Mouse (Mus musculus): ENCODE results near the gene Pvr.

The Pvr gene

DNA sequence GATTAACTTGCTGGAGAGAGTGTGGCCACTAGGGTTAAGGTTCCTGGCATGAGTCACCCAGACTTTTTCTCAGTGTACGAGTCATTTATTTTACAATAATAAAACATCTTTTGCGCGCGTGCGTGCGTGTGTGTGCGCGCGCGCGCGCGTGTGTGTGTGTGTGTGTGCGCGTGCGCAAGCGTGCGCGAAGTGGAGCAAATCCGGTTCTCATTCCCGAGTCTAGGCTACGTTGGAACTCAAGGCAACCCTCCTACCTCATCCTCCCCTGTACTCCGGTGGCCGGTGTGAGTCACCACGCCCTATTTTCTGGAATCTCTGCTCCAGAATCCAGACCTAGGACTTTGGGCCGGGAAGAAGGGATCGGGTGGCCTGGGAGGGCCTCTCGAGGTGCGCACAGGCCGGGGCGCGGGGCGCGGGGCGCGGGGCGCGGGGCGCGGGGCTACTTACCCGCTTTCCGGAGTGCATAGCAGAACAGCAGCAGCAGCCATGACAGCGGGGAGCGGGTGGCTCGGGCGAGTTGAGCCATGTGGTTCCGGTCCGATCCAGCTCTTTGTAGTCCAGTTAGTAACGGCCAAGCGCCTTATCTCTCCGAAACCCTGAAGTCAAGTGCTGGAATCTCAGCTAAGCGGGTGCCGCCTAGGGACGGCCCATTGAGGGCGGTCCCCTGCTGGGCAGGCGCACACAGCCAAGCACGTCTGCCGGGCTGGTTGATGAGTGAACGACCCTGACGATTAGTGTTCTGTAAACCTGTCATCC is at the start of gene Pvr:
TSS of gene Pvr (minus strand) at position 655 of the 756 bp plus-strand sequence.
- in situ Hi-C loops (cut with MboI; ENCODE audit: unreplicated experiment in 2 of 2): no loop called here

DNA sequence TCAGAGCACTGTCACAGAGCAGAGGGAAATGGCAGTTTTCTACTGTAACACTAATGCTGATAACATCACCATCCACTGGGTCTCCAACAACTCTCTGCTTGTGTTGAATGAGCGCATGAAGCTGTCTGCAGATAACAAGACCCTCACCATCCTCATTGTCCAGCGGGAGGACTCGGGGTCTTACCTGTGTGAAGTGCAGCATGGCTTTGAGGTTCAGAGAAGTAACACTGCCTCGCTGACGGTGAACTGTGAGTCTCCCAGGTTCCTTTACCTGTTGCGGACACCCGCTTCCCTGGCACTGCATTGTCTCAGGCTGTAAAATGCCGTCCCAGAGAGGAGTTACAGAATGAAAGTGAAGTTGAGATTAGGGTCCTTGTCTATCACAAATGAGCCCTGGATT is 49.2 kb upstream of the Pvr start:
- in situ Hi-C loops (cut with MboI; ENCODE audit: unreplicated experiment in 2 of 2): no loop called here

DNA sequence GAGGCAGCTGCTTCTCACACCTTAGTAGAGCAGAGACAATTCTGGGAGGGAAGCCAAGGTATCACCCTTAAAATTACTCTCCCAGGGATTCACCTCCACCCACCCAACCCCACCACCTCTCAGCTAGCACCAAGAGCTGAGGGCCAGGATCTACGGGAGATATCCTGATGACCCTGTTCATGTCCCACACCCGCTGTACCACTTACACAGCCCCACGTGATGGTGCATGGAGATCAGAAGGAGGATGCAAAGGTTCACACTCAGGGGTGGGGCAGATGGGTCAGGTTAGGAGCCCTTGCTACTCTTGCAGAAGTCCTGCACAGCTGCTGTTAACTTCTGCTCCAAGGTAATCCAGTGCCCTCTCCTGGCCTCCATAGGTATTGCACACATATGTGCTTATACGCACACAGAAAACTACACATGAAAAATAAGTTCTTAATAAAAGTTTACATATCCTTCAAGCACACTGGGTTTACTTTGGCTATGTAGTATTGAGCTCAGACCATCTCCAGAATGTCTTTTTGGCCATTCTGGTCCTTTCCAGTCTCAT is 48.7 kb upstream of the Pvr start:
- in situ Hi-C loops (cut with MboI; ENCODE audit: unreplicated experiment in 2 of 2): loop anchor here in 1 of 2 experiments (10.0 kb wide), 1 partner anchor 175 kb away; the partner anchor contains the start of gene Cblc

DNA sequence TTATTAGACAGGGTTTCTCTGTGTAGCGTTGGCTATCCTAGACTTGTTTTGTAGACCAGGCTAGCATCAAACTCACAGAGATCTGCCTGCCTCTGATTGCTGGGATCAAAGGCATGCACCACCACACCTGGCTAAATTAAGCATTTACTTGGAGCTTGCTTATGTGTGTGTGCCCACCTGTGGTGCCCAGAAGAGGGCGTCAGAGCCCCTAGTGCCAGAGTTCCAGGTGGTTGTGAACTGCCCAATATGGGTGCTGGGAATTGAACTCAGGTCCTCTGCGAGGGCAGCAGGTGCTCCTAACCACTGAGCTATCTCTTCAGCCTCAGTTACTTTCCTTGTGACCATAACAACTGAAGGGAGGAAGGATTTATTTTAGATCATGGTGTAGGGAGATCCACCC is 48.1 kb upstream of the Pvr start:
- in situ Hi-C loops (cut with MboI; ENCODE audit: unreplicated experiment in 2 of 2): loop anchor here in 1 of 2 experiments (10.0 kb wide), 1 partner anchor 174 kb away; the partner anchor contains the start of gene Cblc

DNA sequence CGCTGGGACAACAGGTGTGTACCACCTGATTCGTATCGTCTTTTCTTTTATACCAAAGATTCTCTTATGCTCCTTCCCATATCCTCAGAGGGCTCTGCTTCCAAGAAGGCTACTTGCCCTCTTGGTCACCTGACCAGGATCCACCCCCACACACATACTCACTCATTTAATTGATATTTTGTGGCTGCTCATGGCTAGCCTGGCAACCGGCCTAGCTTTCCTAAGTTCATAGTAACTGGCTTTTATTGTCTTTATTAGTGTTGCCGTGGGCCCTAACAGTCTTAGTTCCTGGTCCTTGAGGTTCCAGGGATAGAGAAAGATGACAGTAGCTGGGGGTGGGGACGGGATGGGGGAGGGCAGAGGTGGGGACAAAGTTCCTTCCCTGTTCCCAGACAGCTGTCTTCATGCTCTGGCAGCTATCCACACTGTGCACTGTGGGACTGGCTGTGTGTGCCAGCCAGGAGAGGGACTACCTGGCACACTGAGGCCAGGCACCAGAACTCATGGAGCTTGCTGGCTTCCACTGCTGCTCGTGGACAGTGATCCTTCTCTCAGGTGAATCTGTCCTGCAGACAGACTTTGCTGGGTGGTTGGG is 44.1 kb upstream of the Pvr start, which contains the start of gene Ceacam20:
TSS of gene Ceacam20 (plus strand) at position 428 of the 595 bp plus-strand sequence.
- in situ Hi-C loops (cut with MboI; ENCODE audit: unreplicated experiment in 2 of 2): loop anchor here in 1 of 2 experiments (10.0 kb wide), 1 partner anchor 170 kb away; the partner anchor contains the start of gene Cblc

DNA sequence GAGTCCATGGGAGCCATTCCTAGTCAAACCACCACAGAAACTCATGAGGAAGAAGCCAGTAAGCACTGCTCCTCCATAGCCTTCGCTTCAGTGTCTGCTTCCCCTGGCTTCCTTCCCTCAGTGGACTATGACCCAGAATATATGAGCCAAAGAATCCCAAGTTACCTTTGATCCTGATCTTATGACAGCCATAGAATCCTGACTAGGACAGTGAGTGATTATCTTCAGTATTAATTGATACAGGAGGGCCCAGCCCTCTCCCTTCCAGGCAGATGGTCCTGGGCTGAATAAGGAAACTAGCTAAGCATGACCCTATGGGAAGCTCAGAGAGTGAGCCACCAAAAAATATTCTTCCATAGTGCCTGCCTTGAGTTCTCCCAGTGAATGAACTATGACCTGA is 41.5 kb upstream of the Pvr start:
- in situ Hi-C loops (cut with MboI; ENCODE audit: unreplicated experiment in 2 of 2): loop anchor here in 1 of 2 experiments (10.0 kb wide), 1 partner anchor 168 kb away; the partner anchor contains the start of gene Cblc

DNA sequence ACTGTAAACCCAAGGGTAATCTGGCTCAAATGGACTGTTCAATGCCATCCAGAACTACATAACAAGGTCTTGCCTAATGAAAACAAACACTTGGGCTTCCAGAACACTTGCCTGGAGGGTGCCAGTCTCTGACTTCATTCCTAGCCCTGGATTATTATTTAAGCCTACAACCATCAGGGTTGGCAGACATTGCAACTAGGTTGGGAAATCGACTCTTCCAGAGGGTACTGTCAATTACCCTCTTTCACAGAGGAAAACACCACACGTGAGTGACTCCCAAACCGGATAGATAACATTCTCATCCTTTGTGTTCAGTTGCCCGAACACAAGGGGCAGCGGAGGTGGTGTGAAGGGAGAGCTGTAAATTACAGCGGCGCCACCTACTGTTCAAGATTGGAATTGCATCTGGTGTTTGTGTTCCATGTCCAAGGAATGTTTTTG is 35.4 kb upstream of the Pvr start:
- in situ Hi-C loops (cut with MboI; ENCODE audit: unreplicated experiment in 2 of 2): loop anchor here (5.0 to 10.0 kb wide), 2 partner anchors 44 to 162 kb away; partner anchors contain the start of gene Cblc (in 1 of the 2)

DNA sequence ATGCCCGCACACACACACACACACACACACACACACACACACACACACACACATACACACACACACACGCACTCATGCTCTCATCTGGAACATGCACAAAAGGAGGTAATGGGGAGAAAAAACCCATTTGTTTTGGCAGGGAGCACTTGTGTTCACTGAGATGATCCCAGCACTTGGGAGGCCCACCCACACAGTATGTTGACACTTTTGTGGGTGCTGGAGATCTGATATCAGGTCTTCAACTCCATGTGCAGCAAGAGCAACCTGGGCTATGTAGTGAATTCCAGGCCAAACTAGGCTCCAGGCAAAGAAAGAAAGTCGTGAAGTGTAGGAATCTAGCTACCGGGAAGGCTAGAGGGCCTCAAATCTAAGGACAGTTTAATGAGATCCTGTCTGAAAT is 34.9 kb upstream of the Pvr start:
- in situ Hi-C loops (cut with MboI; ENCODE audit: unreplicated experiment in 2 of 2): loop anchor here (5.0 to 10.0 kb wide), 2 partner anchors 44 to 161 kb away; partner anchors contain the start of gene Cblc (in 1 of the 2)

DNA sequence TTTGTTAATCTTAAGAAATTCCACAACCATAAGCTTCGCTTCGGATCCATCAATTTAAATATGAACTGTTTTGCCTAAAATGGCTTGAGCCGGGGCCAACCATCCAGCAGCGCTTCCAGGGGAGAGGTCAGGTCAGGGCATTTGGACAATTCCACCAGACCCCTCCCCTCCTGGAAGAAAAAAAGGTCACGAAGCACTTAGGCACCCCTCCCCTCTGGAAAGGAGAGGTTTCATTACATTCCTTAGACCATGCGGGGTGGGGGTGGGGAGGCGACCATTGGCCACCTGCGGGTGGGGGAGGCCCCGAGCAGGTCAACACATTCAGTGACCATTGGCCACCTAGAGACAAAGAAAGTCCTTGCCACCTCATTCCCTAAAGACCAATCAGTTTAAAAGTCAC is 32.1 kb upstream of the Pvr start:
- in situ Hi-C loops (cut with MboI; ENCODE audit: unreplicated experiment in 2 of 2): loop anchor here in 1 of 2 experiments (10.0 kb wide), 1 partner anchor 158 kb away; the partner anchor contains the start of gene Cblc

DNA sequence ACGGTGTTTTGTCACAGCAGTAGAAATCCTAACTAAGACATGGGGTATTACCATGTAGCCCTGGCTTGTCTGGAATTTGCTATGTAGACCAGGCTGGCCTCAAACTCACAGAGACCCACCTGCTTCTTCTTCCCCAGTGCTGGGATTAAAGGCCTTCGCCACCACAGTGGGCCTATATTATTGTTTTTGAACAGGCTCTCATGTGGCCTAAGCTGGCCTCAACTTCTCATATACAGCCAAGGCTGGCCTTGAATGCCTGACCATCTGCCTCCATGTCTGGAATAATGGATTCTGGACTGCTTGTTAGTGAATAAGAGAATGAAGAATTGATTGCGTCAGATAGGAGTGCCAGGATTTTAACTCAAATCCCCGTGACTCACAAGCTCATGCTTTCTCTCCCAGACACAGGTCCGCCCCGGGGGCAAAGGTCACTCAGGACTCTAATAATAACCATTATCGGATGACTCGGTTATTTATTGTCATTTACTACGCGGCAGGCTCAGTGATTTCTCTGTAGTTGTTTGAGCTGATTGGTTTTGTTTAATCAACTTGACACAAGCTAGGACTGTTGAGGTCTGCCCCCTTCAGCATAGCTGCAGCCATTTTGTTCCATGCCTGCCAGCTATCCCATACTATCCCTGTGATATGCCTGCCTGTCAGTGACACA is 31.5 kb upstream of the Pvr start:
- in situ Hi-C loops (cut with MboI; ENCODE audit: unreplicated experiment in 2 of 2): loop anchor here in 1 of 2 experiments (10.0 kb wide), 1 partner anchor 158 kb away; the partner anchor contains the start of gene Cblc

DNA sequence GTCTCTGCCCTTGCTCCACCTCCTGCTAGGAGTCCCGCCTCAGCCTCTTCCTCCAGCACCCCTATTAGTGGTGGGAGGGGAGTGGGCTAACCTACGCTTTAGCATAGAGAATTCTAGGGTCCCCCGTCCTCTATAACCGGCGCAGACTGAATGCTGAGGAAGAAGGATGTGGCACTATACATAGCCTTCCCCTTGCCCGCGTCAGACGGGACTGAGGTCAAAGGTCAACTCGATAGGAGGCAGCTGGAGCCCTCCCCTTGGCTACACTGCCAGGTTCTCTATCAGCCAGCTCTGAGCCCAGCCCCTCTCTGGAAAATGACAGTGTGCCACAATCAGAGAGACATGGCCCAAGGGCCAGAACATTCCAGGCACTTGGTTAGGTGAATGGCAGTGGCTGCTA is 29.6 kb upstream of the Pvr start, which contains the start of gene Igsf23:
TSS of gene Igsf23 (minus strand) at position 168 of the 400 bp plus-strand sequence.
- in situ Hi-C loops (cut with MboI; ENCODE audit: unreplicated experiment in 2 of 2): loop anchor here in 1 of 2 experiments (10.0 kb wide), 1 partner anchor 156 kb away; the partner anchor contains the start of gene Cblc

DNA sequence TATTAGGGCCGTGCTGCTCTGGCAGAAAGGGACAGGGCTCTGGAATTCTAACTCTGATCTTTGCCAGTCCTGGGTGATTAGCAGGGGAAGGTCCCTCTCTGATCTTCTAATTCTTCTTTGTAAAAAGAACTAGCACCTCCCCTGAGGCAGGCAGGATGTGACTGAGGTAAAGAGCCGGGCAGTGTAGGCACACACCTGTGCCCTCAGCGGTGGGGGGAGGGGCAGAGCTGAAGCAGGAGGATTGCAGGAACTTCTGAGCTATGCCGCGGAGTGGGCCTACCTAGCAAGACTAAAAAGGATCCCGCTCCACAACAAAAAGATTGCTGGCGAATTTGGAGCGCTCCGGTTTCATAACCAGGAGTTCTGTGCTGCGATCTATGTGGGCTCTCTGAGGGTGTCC is 29.0 kb upstream of the Pvr start:
- in situ Hi-C loops (cut with MboI; ENCODE audit: unreplicated experiment in 2 of 2): loop anchor here in 1 of 2 experiments (10.0 kb wide), 1 partner anchor 155 kb away; the partner anchor contains the start of gene Cblc

DNA sequence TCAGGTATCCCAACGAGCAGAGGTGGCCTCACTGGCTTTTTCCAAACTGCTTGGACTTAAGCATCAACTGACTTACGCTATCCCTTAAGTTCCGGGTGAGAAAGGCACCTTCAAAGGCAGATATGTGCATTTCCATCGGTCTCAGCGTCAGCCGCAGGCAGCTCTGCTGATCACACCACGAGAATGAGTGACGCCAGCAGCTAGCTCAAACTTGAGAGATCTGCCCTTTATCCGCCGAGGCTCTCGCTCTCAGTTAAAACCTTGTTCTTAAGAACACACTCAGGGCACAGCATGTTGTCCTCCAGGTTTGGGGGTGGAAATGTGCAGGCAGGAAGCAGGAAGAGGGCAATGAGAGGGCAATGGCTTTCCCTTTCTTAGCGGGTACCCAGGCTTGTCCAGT is 28.0 kb upstream of the Pvr start:
- in situ Hi-C loops (cut with MboI; ENCODE audit: unreplicated experiment in 2 of 2): no loop called here

DNA sequence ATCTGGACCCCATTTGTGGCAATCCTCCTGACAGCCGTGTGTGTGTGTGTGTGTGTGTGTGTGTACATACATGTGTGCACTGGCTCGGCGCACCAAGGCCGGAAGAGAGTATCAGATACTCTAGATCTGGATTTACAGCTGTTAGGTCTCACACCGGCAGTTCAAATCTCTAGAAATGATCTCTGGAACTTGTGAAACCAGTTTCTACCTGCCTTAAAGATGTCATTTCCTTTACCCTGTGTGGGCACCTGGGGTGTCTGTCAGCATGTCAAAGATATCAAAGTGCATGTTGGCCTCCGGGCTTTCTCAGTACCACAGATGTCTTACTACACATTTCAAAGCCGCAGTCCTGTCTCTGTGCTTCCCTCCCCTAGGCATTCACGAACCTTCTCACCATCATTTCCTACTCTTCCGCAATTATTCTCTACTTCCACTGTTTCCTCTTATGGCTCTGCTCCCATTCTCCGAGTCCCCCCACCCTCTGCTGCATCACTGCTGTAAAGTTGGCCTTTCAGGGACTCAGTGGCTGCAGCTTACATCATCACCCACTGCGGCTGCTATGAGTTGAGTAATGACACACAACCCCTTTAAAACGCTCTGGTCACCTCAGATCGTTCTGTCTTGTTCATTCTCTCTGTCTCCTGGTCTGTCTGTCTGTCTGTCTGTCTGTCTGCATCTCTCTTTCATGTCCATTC is 25.0 kb upstream of the Pvr start:
- in situ Hi-C loops (cut with MboI; ENCODE audit: unreplicated experiment in 2 of 2): no loop called here

DNA sequence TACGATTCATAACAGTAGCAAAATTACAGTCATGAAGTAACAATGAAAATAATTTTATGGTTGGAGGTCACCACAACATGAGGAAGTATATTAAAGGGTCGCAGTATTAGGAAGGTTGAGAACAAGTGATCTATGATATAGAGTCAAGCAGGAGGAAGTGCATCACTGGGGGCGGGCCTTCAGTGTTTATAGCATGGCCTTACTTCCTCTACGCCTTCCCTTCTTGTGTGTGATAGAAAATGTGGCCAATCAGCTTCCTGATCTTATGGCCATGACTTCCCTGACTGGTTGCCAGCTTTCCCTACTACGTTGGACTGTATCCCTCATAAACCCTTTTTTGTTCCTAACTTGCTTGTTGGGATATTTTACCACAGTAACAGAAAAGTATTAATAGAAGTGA is 24.2 kb upstream of the Pvr start:
- in situ Hi-C loops (cut with MboI; ENCODE audit: unreplicated experiment in 2 of 2): no loop called here

DNA sequence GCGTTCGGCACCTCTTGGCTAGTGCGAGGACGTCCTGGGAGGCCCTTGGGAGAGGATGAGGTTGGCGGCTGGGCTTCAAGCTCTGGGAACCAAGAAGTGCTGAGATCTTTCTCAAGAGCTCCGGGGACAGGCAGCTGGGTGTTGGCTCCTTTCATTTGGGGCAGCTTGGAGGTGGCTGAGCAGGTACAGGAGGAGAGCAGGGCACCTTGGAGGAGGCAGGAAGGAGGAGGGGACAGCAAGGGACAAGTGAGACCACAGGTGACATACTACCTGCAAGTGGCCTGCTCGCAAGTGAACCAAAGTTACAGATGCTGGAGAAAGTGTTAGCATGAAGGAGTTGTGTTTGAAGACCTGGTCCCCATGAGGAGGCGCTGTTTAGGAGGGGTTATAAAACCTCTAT is 23.7 kb upstream of the Pvr start:
- in situ Hi-C loops (cut with MboI; ENCODE audit: unreplicated experiment in 2 of 2): no loop called here

DNA sequence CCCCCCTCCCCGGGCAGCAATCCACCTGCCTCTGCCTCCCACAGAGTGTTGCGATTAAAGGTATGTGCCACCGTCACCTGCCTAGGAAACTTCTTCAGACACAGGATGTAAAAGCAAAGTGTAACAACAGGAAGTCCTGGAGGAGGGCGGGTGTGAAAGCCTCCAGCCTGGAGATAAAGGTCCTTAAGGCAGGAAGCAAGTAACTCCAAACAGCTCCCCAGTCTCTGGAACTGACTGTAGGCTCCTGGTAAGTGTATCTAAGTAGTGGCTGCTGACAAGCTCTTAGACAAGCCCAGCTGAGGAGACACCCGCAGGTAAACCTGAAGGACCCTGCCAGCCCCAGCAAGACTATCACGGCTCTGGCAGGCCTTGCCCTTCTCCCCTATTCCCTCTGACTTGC is 19.3 kb upstream of the Pvr start:
- in situ Hi-C loops (cut with MboI; ENCODE audit: unreplicated experiment in 2 of 2): no loop called here

DNA sequence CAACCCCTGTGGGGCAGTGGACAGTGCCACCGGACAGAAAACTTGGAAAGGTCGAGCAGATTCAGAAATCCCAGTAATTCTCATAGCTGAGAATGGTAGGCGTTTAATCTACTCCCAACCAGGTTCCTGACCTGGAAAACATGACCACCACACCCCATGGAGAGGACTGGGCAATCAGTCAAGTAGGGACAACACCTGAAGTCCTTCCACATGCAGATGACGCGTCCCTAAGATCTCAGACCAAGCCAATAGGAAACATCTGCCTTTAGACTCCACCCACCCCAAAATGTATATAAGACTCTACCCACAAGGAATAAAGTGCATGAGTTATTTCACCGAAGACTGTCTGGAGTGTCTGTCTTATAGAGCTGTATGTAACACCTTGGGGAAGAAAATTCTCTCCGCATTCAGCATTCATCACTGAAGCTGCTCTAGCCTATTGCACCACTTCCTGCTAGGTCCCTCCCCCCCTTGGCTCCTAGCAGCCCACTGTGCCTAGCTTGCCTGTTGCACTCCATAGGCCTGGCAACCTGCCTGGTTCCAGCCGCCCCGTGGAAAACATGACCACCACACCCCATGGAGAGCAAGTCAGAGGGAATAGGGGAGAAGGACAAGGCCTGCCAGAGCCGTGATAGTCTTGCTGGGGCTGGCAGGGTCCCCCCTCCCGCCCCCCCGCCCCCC is 18.7 kb upstream of the Pvr start:
- in situ Hi-C loops (cut with MboI; ENCODE audit: unreplicated experiment in 2 of 2): no loop called here

DNA sequence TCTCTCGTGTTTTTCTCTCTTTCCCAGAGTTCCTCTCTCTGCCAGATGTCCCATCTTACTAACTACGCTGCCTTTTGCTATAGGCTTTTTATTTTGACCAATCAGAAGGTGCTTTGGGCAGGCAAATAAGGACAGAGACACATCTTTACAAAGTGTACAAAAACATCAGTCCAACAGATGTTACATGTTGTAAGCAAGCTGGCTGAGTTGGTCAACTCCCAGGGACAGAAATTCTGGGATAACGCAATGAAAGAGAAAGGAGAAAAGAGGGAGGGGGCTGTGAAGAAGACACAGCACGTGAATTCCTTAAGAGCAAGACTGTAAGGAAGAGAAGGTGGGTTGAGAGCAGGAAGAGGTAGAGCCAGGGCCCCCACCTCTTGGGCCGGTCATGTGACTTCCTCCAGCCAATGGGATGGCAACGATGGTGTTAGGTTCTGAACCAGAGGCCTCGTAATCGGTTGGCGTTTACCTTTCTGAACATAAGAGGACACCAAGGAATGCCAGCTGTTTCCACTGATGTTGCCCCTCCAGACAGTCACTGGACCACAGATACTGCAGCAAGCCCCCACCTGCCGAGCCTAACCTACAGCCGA is 16.4 kb upstream of the Pvr start:
- in situ Hi-C loops (cut with MboI; ENCODE audit: unreplicated experiment in 2 of 2): no loop called here

Data from v-Abl transformed pro-B cells (cell line).